Mouse (Mus musculus) spleen, adult 2 months (tissue): Measurements from ENCODE around the gene Crip1.

Experiments
- CTCF ChIP-seq: fragments of 200-500 bp; IDR thresholded peaks from 2 replicates; pipeline ENCODE4 v1.5.1; 2011; ENCODE audit warnings: mild to moderate bottlenecking, inconsistent platforms; ENCODE audit not compliant: insufficient read depth, insufficient read length, insufficient replicate concordance; ENCODE audit errors: extremely low read depth
- POLR2A ChIP-seq: fragments of 200-500 bp; IDR thresholded peaks from 2 replicates; pipeline ENCODE4 v1.6.1; 2011; ENCODE audit warnings: low read depth, low read length, inconsistent platforms

GRCm38 (mm10) chr12:113151046-113151445 is 4.9 kb downstream of the Crip1 start:
- TF ChIP-seq CTCF (no peak), POLR2A (no peak)
